Mouse (Mus musculus): ENCODE results near the gene Bloc1s1.
A peak's percentile ranks its signal among the peaks of the same experiment; 100 is the strongest.

Gene Bloc1s1

GRCm38 (mm10) chr10:128904812-128905211 lies 19.0 kb downstream of the Bloc1s1 start:
- no peak for DNase-seq

DNA sequence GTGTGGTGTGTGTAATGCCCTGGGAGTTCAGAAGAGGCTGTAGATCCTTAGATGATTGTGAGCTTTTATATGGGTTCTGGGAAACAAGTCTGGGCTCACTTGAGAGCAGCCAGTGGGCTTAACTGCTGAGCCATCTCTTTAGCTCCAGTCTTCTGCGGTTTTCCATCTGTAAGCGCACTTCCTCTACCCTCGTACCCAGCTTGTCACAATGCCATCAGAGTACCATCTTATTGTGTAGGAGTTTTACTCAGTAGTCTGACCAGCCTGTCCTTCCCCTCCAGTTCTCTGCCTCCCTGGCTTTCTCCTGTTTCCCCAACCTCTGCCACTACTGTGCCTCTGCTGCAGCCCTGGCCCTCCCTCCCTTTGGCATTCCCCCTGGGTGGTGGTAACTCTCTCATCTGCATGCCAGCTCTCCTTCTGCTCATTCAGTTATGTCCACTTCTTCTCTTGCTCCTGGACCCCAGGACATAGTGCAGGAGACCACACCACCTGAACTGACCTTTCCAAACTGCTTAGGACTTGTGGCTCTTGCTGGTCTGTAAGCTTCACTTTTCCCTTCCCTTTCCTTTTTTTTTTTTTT lies 21.3 kb downstream of the Bloc1s1 start:
- no peak for DNase-seq

DNA sequence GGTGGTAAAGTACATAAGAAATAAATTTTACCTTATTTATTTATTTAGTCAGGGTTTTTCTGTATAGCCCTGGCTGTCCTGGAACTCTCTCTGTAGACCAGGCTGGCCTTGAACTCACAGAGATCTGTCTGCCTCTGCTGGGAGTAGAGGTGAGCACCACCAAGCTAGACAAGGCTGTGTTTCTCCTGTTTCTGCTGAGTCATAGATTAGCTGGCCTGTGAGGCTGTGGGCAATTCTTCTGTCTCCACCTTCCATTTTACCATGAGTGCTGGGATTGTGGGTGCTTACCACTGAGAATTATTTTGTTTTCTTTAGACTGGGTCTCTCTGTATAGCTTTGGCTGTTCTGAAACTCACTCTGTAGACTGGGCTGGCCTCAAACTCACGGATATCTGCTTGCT lies 22.4 kb downstream of the Bloc1s1 start:
- no peak for DNase-seq

DNA sequence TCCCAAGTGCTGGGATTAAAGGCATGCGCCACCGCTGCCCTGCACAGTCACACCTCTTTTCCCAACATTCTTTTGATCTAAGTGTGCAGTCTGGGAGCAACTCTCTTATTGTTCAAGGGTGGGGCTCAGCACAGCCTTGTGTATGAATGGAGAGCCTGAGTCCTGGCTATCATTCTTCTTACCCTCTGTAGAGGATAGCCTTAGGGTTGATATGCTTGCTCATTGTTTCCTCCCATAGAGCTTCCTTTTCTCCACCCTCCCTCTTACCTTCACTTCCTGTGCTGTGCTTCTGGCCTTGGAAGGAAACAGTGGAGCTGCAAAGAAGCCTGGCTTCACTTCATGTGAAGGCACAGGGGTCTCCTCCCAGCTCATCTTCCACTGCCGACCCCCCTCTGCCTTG lies 23.1 kb downstream of the Bloc1s1 start, which contains the start of gene Cd63:
Cd63 (plus strand) TSS at position 292 of the 400 bp plus-strand sequence.
- no peak for DNase-seq

GRCm38 (mm10) chr10:128899759-128900490 lies 23.9 kb downstream of the Bloc1s1 start:
- DNase-seq = no peak

DNA sequence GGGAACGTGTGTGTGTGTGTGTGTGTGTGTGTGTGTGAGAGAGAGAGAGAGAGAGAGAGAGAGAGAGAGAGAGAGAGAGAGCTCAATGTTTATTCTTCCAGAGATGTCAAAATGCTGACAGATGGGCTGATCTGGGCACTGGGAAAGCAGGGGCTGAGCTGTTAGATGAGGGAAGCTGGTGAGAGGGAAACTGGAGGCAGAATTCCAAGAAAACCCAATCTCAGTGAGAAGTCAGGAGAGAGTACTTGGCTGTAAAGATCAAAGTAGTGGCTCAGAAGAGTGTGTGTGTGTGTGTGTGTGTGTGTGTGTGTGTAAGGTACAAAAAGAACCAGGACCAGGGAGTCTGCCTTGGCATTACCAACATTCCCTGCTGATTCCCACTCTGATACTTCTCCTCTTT lies 26.3 kb downstream of the Bloc1s1 start:
- DNase-seq = no peak

DNA sequence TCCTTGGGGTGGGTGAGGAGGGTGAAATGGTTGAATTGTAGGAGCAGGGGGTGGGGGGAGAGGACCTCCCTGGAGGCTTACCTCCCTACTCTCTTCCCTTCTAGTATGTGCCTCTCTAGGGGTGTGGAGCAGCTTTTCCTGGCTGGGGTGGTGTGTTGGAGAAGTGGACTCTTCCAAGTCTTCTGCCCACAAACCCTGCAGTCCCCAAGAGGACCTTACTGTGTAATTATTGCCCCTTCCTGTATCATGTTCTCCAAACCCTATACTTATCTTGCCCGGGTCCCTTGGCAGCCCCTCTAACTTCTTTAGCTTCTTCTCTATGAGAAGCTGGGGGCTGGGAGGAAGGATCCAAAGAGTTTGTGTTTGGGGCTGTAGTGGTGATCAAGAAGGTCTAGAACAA lies 27.0 kb downstream of the Bloc1s1 start:
- DNase-seq = no peak

GRCm38 (mm10) chr10:128895952-128896693 lies 27.7 kb downstream of the Bloc1s1 start:
- DNase-seq = no peak

GRCm38 (mm10) chr10:128895437-128895836 lies 28.4 kb downstream of the Bloc1s1 start:
- DNase-seq = peak; percentile 61

- no peak for DNase-seq
Measured at GRCm38 (mm10) chr10:128892246-128892645, 31.6 kb downstream of the Bloc1s1 start.

- peak; percentile 67 for DNase-seq
Measured at GRCm38 (mm10) chr10:128891296-128892094, 32.3 kb downstream of the Bloc1s1 start, which contains the start of gene Gdf11. Gene Gdf11 (minus strand): TSS chr10:128891718.

- DNase-seq = no peak
Measured at GRCm38 (mm10) chr10:128890383-128891295, 33.2 kb downstream of the Bloc1s1 start.

DNA sequence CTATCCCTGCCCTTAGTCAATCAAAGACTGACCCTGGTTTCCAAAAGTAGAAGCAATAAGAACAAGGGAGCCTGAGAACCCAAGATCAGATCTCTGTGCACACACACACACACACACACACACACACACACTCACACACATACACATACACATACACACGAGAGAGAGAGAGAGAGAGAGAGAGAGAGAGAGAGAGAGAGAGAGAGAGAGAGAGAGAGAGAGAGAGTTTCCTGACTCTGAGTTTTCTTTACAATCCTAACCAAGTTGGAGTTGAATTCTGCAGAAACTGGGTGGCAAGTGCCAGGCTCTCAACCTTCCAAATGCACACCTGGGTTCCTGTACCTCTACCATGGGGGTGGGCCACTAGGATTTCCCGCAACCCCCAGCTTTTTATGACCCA lies 34.0 kb downstream of the Bloc1s1 start:
- no peak for DNase-seq

DNA sequence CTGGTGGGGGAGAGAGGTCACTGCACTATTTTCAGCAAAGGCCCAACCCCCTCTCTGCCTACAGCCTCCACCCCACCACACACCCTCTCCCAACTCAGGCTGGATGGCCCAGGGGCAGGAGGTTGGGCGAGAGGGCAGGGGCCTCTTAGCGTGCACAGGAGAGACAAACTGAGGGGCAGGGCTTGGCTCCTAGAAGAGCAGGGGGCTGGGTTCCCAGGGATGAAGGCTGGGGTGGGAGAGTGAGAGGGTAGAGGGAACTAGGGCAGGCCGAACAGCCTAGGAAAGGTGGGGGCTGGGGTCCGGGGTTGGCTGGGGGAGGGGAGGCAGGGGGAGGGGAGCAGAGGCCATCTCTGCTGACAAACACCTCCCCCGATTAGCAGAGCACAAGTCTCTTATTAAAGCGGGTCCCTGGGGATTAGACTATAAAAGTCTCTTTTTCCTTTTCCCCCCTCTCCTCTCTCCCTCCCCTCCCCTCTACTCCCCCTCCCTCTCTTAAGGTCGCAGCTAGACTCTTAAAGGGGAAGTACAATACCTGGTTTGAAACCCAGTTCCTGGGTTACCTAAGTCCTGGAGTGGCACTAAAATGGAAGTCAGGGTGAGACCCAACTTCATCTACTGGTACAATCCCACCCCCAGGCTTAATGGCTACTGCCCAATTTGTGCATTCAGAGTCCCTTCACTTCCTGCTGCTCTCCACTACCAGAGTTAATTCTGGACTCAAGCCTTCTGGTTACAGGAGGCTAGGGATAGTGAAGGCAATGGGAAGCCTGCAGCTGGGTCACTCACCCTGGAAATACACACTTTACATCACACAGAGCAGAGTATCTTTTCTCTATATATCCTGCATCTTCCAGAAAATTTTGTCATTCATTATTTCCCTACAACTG lies 34.7 kb downstream of the Bloc1s1 start:
- DNase-seq = peak; percentile 62

GRCm38 (mm10) chr10:128882067-128882466 lies 41.8 kb downstream of the Bloc1s1 start:
- DNase-seq = no peak

GRCm38 (mm10) chr10:128878811-128879210 lies 45.0 kb downstream of the Bloc1s1 start:
- DNase-seq = no peak

GRCm38 (mm10) chr10:128878291-128878690 lies 45.5 kb downstream of the Bloc1s1 start:
- DNase-seq = no peak

DNA sequence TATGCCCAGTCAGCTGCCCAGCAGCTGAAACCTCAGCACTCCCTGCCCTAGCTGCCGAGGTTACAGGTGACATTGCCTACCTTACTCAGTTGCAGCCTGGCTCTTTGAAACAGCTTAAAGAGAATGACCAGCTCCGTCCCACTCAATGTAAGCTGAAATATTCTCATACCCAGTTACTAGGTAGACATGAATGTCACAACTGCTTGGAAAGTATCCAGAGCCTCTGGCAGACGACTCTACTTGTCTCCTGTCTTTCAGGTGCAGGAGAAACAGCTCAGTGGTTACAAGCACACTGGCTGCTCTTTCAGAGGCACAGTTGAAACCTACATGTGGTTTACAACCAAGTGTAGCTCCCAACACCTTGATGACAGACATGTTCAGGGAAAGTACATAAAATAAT lies 53.5 kb downstream of the Bloc1s1 start:
- DNase-seq = no peak
